Mouse (Mus musculus) adrenal gland, postnatal 25 days (tissue): ENCODE data around the gene Aldh5a1. TPM values are rescaled to one million over a fixed set of nuclear protein-coding genes. Genes with fewer than 3 reads are reported as not detected.

Experiments
- DNase-seq: peaks from one replicate; pipeline ENCODE4 v3.0.0; 2021; ENCODE audit warnings: mixed read lengths
- total RNA-seq: library from RNA; stranded (reverse); gene quantifications from 2 replicates; pipeline ENCODE4 v1.2.3, GENCODE M21; 2021

Aldh5a1 gene
- total RNA-seq, 1 experiment from 2014 or later, result 21.9 TPM

DNA sequence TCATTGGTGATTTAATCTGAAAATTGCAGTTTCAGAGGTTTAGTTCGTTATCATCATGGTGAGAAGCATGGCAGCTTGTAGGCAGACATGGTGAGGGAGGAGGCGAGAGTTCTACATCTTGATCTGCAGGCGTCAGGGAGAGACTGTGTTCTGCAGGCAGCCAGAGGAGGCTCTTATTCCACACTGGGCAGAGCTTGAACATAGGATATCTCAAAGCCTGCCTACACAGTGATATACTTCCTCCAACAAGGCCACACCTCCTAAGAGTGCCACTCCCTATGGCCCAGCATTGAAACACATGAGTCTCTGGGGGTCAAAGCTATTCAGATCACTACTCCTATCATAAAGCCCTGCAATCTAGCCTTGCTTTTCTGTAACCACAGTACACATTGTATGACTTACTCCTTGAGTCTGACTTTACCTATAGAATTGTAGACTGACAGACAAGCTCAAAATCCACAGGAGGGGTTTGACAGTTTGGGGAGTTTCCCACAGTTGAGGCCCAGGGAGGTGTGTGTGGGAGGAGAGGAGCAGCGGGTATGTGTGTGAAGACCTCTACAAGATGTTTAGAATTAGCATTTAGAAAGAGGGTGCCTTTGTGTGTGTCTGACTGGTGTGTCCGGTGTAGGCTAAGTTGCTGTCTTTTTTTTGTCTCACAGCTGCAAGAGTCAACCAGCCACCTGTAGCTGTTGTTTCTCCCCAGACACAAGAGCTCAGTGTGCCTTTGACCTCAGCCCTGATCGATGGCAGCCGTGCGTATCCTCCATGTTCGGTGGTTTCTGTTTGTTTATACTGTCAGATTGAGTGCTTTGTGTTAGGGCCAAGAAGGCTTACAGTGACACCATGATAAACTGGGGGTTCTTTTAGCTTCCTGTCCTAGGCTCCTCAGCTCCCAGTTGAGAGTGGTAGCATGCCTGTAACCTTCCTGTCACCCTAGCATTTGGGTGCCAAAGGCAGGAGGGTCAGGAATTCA is 70.7 kb downstream of the Aldh5a1 start:
- DNase-seq, result no peak

DNA sequence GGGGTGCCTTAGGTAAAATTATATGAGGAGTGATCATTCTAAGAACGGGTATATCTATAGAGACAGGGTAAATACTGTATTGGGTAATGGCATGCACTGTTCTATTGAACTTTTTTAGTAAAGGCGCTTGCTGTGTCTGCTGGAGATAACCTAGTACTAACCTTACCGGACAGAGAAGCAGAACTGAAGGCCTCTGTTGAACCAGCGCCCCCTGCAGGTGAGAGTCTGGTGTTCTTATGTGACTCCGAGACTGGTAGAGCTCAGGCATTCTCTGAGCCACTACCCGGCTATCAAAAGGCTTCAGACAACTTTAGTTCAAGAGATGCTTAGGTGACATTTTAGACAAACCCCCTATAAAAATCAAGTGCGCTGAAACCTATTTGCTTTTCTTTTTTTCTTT is 74.9 kb downstream of the Aldh5a1 start:
- DNase-seq, result peak; percentile 68

DNA sequence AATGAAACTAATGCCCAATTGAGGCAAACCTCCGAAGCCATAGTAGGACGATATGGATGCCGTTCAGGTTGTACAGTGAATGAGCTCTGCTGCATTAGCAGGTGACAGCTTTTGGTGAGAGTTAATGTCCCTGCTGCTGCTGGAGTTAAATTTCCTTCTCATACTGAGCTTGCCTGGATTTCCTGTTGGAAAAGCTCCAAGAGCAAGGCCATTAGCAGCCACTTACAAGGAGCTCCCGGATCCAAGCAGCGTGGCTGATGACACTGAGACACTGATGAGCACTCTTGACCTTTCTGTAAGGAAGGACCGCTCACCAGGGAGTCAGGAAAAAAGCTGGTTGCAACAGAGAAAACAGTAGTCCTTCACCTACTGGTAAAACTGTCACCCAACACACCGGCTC is 75.4 kb downstream of the Aldh5a1 start:
- no peak for DNase-seq

DNA sequence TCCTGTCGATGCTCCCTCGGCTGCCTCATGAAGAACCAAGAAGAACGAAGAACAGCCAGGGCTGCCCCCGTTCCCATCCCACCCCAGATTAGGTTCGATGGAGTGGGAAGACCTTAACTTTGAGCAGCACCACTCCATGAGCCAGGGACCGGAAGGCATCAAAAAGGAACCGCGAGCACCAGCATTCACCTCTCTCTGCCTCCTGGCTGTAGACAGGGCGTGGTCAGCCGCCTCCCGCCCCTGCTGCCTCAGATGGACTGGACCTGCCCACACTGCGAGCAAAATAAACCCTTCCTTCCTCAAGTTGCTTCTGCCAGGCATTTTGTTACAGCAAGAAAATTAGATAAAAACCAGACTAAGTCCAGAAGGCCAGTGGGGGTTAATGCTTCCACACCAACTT is 76.4 kb downstream of the Aldh5a1 start:
- DNase-seq, result no peak

DNA sequence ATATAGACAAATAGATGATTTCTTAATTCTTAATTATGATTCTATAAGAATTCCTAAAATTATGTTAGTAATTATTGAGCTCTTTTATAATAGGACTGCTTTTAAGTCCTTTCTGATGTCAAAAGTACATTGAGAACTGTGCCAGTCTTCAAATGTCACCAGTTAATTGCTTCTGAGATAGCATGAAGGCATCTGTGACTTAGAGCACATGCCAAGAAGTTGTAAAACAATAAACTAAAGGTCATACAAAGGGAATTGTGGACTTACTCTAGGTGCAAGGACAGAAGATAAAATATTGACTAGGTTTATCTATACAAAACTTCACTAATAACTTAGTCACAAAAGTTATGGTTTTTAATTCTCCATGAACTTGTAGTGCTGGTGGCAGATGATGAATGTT is 78.3 kb downstream of the Aldh5a1 start:
- no peak for DNase-seq

Other genes starting within 250 kb of the Aldh5a1 start
- not detected in 2 replicates for gene Armh2, start 196.4 kb downstream of the Aldh5a1 start, total RNA-seq
- gene Gmnn, start 175.7 kb downstream of the Aldh5a1 start, total RNA-seq, result 12.5 and 14.5 TPM in 2 replicates
- 204 and 221 TPM in 2 replicates for gene BC005537, start 136.0 kb downstream of the Aldh5a1 start, total RNA-seq
- gene Acot13, start 106.1 kb downstream of the Aldh5a1 start, total RNA-seq, result 87.2 and 92.5 TPM in 2 replicates
- 30.2 and 32.5 TPM in 2 replicates for gene Tdp2, start 106.0 kb downstream of the Aldh5a1 start, total RNA-seq
- 0.52 and 0.76 TPM in 2 replicates for gene D130043K22Rik, start 92.5 kb downstream of the Aldh5a1 start, total RNA-seq
- gene Gpld1, start 5.5 kb upstream of the Aldh5a1 start, total RNA-seq, result 5.6 and 7.9 TPM in 2 replicates
- 79.4 and 86.8 TPM in 2 replicates for gene Mrs2, start 82.7 kb upstream of the Aldh5a1 start, total RNA-seq
- 0.43 TPM in 1 of 2 replicates, not detected in the other for gene Dcdc2a, start 118.3 kb upstream of the Aldh5a1 start, total RNA-seq